Mouse (Mus musculus) liver, adult 2 months (tissue): ENCODE results near the gene Utp20.

Experiments used
- CTCF ChIP-seq: fragments of 200-500 bp; IDR thresholded peaks from 2 replicates; pipeline ENCODE4 v1.5.1; 2011; ENCODE audit warnings: low read depth, low read length, control low read depth
- POLR2A ChIP-seq: fragments of 200-500 bp; IDR thresholded peaks from 2 replicates; pipeline ENCODE4 v1.6.1; 2011; ENCODE audit warnings: low read length, control low read depth; ENCODE audit not compliant: insufficient read depth; ENCODE audit errors: extremely low read depth

DNA sequence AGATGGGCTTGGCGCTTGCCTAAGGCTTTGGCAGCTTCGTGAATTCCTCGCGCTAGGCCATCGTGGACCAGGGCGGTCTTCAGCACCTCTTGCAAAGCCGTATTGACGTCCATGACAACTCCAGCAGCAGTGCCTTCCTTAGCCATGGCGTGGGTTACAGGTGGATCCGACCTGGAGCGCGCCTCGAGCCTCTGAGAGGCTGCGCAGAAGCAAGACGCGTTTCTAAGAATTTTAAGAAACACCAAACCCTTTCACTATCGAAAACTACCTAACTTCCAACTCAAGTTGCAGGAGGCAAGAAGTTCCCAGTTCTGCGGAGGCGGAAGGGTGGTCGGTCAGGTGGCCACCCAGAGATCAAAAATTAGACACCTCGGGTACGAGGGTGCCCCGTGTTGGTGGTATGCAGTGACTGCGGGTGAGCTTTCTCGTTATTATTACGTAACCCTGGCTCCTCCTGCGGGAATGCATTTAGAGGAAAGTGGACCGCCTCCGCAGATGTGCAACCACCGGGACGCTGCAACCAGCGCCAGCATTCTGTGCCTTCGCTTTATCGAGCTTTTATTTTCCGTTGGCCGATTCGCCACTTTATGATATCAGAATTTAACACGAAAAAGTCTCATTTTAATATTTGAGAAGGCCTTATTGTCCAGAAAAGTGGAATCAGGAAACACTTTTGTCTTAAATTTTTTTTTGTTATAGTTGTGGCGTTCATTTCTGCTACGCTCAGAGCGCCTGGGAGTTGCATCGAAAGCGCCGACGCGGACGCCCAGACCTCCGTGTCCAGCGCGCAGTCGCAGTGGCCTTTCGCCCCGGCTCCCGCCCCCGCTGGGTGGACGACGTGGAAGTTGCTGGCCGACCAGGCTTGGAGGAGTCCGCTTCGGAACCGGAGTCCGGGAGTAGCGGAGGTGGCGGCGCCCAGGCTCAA is 95.8 kb downstream of the Utp20 start, which contains the start of gene Arl1:
- TF ChIP-seq CTCF (no peak), POLR2A (peak; percentile 60; the same call in 1 of the 2 replicates)
